In genomic region chr6:83025221-83025620, GRCm38 (mm10) we compare ENCODE assay signal across 14 mouse cellular contexts.
"Had no signal": no experiment of that assay in that cellular context is flagged by ENCODE, and none has a peak within 500 bp of the region (broad histone marks: within the 10 kb centered on the region; RNA-seq: fewer than 3 reads in every experiment).

No protein-coding gene starts in this region.

- H3K9ac ChIP-seq: intestine, embryonic 15.5 days; kidney, embryonic 15.5 days; limb, embryonic 13.5 days; lung, embryonic 14.5 days had no signal

- DNase-seq: kidney, adult 11 months; kidney, adult 8-10 months; kidney, postnatal 10 days; kidney, postnatal 36 days; lung, embryonic 14.5 days; midbrain, embryonic 14.5 days; thymus, postnatal 25 days had no signal

- H3K9me3 ChIP-seq: intestine, embryonic 15.5 days; kidney, embryonic 15.5 days; limb, embryonic 10.5 days; limb, embryonic 13.5 days had no signal

- H3K4me2 ChIP-seq: intestine, embryonic 15.5 days; kidney, embryonic 15.5 days; limb, embryonic 13.5 days; lung, embryonic 14.5 days; midbrain, embryonic 11.5 days had no signal

- ATAC-seq: intestine, embryonic 15.5 days; lung, postnatal 0 days had no signal

- H3K36me3 ChIP-seq: intestine, embryonic 15.5 days; kidney, embryonic 15.5 days; limb, embryonic 10.5 days; limb, embryonic 13.5 days had no signal

- H3K4me3 ChIP-seq: intestine, embryonic 15.5 days; kidney, embryonic 15.5 days; limb, embryonic 10.5 days; limb, embryonic 13.5 days had no signal

- H3K4me1 ChIP-seq: intestine, embryonic 15.5 days had no signal

- H3K27ac ChIP-seq: intestine, embryonic 15.5 days; kidney, embryonic 15.5 days; limb, embryonic 10.5 days; limb, embryonic 13.5 days; macrophage had no signal
